Mouse (Mus musculus) CH12.LX (cell line): ENCODE data around the gene Pax5.

Experiments used
- BHLHE40 ChIP-seq: IDR thresholded peaks from 2 replicates; pipeline ENCODE4 v1.6.1; 2011; ENCODE audit warnings: mild to moderate bottlenecking, low read depth, low read length, improper control_type of control experiment
- CTCF ChIP-seq, 2 experiments: IDR thresholded peaks in 1 of 2; conservative IDR thresholded peaks in 1 of 2; 2 replicates each; pipeline ENCODE4 v1.5.1; 2011 to 2012; ENCODE audit warnings: low read depth in 2 of 2, low read length in 2 of 2, improper control_type of control experiment in 1 of 2, inconsistent platforms in 1 of 2, mild to moderate bottlenecking in 1 of 2, moderate library complexity in 1 of 2
- EP300 ChIP-seq: IDR thresholded peaks from 2 replicates; pipeline ENCODE4 v1.6.1; 2011; ENCODE audit warnings: low read length, improper control_type of control experiment
- HCFC1 ChIP-seq: IDR thresholded peaks from 2 replicates; pipeline ENCODE4 v1.6.1; 2012; ENCODE audit warnings: low read depth, mild to moderate bottlenecking, inconsistent platforms, low read length, improper control_type of control experiment
- KAT2A ChIP-seq: IDR thresholded peaks from 2 replicates; pipeline ENCODE4 v1.6.1; 2012; ENCODE audit warnings: low read length, improper control_type of control experiment, inconsistent platforms; ENCODE audit not compliant: insufficient replicate concordance
- MAFK ChIP-seq: IDR thresholded peaks from 2 replicates; pipeline ENCODE4 v1.6.1; 2011; ENCODE audit warnings: low read length, improper control_type of control experiment; ENCODE audit not compliant: insufficient replicate concordance
- POLR2A ChIP-seq: IDR thresholded peaks from 2 replicates; pipeline ENCODE4 v1.6.1; 2011; ENCODE audit warnings: low read depth, mild to moderate bottlenecking, improper control_type of control experiment, low read length
- RAD21 ChIP-seq: IDR thresholded peaks from 2 replicates; pipeline ENCODE4 v1.6.1; 2011; ENCODE audit warnings: low read depth, mild to moderate bottlenecking, low read length, improper control_type of control experiment, moderate library complexity
- ZNF384 ChIP-seq: IDR thresholded peaks from 2 replicates; pipeline ENCODE4 v1.6.1; 2012; ENCODE audit warnings: low read depth, low read length, improper control_type of control experiment, inconsistent platforms

GRCm38 (mm10) chr4:44696676-44697075 is 13.6 kb downstream of the Pax5 start:
- TF ChIP-seq BHLHE40 (no peak), RAD21 (no peak), KAT2A (no peak), EP300 (no peak), MAFK (no peak), ZNF384 (no peak), HCFC1 (no peak), CTCF (conservative IDR thresholded peaks at IDR 0.05 in 1 of 2, IDR thresholded peaks at IDR 0.05 in 1 of 2; ENCODE audit: low read depth in 2 of 2, low read length in 2 of 2) (no peak), POLR2A (no peak)
